Mouse (Mus musculus): ENCODE results near the gene Ttc39d.
A peak's percentile ranks its signal among the peaks of the same experiment; 100 is the strongest.
"Not testable (repeated sequence)": the region's sequence is repeated elsewhere in the genome, so short reads cannot be mapped to it uniquely, and the experiment has no call there.

Gene Ttc39d

GRCm38 (mm10) chr17:80206671-80207581 is at the start of gene Ttc39d, which contains the start of gene Srsf7:
Ttc39d (plus strand) TSS chr17:80207460.
Srsf7 (minus strand) TSS chr17:80207307.
- DNase-seq (ENCODE audit: low spot score in 2 of 2), result peak; percentile 94 to 98

GRCm38 (mm10) chr17:80157489-80157888 is 49.8 kb upstream of the Ttc39d start:
- no peak for DNase-seq (ENCODE audit: low spot score in 2 of 2)

GRCm38 (mm10) chr17:80160454-80160853 is 46.8 kb upstream of the Ttc39d start:
- DNase-seq (ENCODE audit: low spot score in 2 of 2), result peak; percentile 35 to 65

GRCm38 (mm10) chr17:80163991-80164390 is 43.3 kb upstream of the Ttc39d start:
- no peak for DNase-seq (ENCODE audit: low spot score in 2 of 2)

DNA sequence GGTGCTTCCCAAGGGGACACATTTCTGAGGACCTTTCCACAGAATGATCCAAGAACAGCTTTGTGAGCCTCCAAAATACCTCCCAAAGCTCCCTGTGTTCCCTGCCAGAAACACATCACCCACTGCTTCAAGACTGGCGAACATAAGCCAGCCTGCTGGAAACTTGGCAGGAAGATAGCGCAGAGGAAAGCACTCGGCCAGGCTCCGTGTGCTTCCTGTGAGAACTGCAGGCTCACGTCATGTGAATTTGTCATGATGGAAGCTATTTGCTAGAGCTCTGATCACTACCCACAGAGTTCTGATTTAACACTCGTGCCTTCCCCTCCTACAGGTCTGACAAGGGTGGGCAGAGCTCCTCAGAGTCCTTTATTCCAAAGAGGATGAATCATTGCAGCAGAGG is 41.5 kb upstream of the Ttc39d start:
- peak; percentile 78 to 84 for DNase-seq (ENCODE audit: low spot score in 2 of 2)

GRCm38 (mm10) chr17:80166346-80166745 is 40.9 kb upstream of the Ttc39d start:
- peak in 1 of 2 experiments; percentile 40 for DNase-seq (ENCODE audit: low spot score in 2 of 2)

- DNase-seq (ENCODE audit: low spot score in 2 of 2), result no peak
Measured at GRCm38 (mm10) chr17:80167436-80167835, 39.8 kb upstream of the Ttc39d start.

GRCm38 (mm10) chr17:80167851-80168251 is 39.4 kb upstream of the Ttc39d start:
- DNase-seq (ENCODE audit: low spot score in 2 of 2), result peak; percentile 28 to 58

- DNase-seq (ENCODE audit: low spot score in 2 of 2), result peak; percentile 71 to 74
Measured at GRCm38 (mm10) chr17:80168425-80169182, 38.7 kb upstream of the Ttc39d start.

DNA sequence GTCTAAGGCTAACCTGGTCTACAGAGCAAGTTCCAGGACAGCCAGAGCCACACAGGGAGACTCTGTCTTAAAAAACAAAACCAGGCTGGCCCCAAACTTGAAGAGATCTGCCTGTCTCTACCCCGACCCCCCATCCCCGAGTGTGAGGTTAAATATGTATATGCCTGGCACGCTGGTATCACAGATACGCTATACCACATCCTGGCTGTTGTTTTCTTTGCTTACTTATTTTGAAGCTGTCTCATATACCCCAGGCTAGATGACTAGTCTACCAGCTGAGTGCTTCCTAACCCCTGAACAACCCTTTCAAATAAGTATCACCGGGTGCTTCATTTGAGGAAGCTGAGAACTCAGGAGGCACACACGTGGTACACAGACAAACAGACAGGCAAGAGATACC is 37.5 kb upstream of the Ttc39d start:
- no peak for DNase-seq (ENCODE audit: low spot score in 2 of 2)

DNA sequence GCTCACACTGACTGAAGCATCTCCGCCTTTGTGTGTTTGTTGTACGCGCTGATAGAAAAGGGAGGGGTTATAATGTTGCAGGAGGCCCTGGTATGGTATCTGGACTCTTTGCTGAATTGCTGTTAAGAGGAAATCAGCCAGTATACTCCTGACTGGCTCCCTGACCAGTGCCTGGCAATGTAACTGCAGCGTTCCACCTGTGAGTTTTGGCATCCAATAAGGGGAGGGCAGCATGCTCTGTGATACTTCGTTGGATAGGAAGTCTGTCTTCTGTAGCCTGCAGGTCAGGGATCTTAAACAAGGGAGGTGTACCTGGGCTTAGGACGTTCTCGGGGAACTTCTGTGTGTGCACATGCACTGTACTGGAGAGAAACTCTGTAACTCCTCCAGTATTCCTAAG is 36.3 kb upstream of the Ttc39d start:
- DNase-seq (ENCODE audit: low spot score in 2 of 2), result no peak

DNA sequence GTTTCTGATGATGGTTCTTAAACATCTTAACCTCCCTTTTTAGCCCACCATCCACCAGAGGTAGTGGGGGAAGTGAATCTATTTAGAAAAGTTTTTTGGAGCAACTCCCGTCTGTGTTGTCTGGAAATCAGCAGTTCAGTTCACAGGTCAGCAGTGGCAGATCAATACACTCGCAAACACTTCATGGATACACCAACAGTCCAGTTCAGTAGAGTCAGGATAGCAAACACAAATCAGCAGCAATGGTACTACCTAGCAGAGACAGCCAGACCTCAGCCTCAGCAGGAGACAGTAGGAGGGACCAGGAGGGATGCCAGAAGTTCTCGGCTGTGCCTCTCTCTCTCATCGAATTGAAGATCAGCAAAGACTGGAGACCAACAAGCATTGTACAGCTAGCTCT is 35.3 kb upstream of the Ttc39d start:
- no peak for DNase-seq (ENCODE audit: low spot score in 2 of 2)

- DNase-seq (ENCODE audit: low spot score in 2 of 2), result no peak
Measured at GRCm38 (mm10) chr17:80172761-80173160, 34.5 kb upstream of the Ttc39d start.

GRCm38 (mm10) chr17:80173708-80174107 is 33.6 kb upstream of the Ttc39d start:
- DNase-seq (ENCODE audit: low spot score in 2 of 2), result no peak

DNA sequence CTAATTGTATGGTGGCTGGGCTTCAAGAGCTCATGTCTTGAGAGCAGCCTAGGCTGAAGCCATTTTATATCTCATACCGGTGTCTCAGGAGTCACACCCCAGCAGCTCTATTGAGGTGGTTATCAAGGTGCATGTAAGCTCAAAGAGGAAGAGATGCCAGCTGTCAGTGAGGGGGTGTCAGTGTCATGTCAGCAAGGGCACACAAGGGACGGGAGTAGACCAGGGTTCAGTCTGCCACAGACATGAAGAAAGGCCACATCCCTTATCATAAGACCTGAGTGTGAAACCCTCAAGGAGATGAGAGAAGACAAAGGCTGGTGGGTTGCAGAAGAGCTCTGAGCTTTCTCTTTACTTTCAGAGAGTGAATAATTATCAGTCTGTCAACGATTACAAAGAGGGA is 33.1 kb upstream of the Ttc39d start:
- DNase-seq (ENCODE audit: low spot score in 2 of 2), result no peak

DNA sequence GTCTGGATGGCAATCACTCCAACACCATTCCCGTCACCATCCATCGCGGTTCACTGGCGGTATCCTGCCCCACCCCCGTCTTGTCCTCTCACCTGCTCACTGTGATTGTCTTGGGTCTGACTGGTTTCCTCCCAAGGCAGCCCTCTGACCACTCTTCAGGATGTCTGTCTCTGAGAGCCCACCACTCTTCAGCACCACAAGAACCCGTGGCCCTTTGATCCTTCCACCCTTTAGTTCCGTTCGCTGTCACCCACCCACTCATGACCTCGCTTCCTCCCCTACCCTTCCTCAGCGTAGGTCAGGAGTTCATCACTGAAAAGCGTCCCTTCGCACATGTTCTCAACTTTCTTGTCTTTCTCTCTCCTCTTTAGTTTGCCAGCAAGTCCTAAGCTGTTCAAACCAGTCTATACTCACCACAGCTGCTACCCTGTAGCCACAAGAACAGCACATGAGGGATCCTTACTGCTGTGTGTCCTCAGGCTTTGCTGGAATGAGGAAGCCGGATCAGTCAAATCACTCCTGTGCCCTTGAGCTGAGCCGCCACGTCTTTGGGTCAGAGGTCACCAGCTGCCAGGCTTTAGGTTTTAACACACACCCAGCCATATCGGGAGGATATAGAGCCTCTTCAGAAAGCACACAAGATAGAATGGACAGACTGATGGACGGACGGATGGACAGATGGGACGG is 32.4 kb upstream of the Ttc39d start:
- DNase-seq (ENCODE audit: low spot score in 2 of 2), result no peak

GRCm38 (mm10) chr17:80175386-80175739 is 31.9 kb upstream of the Ttc39d start:
- no peak for DNase-seq (ENCODE audit: low spot score in 2 of 2)

GRCm38 (mm10) chr17:80175966-80176365 is 31.3 kb upstream of the Ttc39d start:
- no peak for DNase-seq (ENCODE audit: low spot score in 2 of 2)

DNA sequence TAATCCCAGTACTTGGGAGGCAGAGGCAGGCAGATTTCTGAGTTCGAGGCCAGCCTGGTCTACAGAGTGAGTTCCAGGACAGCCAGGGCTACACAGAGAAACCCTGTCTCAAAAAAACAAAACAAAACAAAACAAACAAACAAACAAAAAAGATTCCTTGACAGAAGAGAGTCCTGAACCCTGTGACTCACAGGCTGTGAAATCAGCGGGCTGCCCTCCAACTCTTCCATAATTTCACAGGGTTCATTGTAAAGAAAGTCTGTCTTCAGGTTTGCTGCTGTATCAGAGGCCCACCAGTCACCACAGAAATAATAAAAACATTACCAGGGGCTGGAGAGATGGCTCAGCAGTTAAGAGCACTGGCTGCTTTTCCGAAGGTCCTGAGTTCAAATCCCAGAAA is 28.4 kb upstream of the Ttc39d start:
- not testable (repeated sequence) for DNase-seq (ENCODE audit: low spot score in 2 of 2)

GRCm38 (mm10) chr17:80179959-80180358 is 27.3 kb upstream of the Ttc39d start:
- DNase-seq (ENCODE audit: low spot score in 2 of 2), result peak; percentile 52 to 71

DNA sequence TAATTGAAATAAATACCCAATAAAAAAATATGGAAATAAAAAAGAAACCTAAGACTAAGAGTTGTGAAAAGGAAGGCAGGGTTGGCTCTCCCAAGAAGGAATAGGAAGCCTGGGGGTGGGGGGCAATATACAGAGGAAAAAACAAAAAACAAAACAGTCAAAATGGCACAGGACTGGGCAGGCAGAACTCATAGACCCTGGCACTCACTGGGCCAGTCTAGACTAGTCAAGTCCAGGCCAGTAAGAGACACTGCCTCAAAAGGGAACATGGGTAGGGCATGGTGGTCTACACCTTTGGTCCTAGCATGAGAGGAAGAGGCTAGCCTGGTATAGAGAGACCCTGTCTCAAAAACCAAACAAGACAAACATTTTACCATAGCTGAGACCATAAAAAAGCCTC is 26.8 kb upstream of the Ttc39d start:
- no peak for DNase-seq (ENCODE audit: low spot score in 2 of 2)

DNA sequence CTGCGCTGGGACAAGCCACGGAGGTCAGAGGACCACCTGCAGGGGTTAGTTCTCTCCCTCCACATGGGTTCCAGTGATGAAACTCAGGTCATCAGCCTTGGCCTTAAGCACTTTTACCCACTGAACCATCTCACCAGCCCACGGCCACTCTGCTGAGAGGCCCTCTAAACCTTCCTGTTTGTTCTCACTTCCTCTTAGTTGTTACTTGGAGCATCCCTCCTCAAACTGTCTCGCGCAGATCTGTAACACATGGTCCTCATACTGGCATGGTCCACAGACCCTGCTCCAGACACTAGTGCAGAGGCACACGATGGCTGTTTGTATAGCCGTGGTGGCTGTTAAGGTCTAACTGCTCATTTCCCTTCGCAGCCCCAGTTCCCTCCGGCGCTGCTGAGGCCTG is 23.6 kb upstream of the Ttc39d start:
- no peak for DNase-seq (ENCODE audit: low spot score in 2 of 2)
